Mouse (Mus musculus) testis, adult 2 months (tissue): ENCODE results near the gene Larp4.

Source experiments
- CTCF ChIP-seq: fragments of 200-500 bp; IDR thresholded peaks from 2 replicates; pipeline ENCODE4 v1.5.1; 2012; ENCODE audit warnings: low read depth, mild to moderate bottlenecking, inconsistent platforms, low read length, moderate library complexity; ENCODE audit not compliant: control insufficient read depth, insufficient read depth, insufficient replicate concordance
- POLR2A ChIP-seq: fragments of 200-500 bp; IDR thresholded peaks from 2 replicates; pipeline ENCODE4 v1.6.1; 2012; ENCODE audit warnings: low read depth, mild to moderate bottlenecking, inconsistent platforms, low read length, moderate library complexity; ENCODE audit not compliant: control insufficient read depth

GRCm38 (mm10) chr15:99972989-99973911 lies 3.4 kb downstream of the Larp4 start:
- TF ChIP-seq CTCF (no peak), POLR2A (no peak)
